Mouse (Mus musculus) testis, adult 2 months (tissue): ENCODE data around the gene Tpcn1. TPM values are rescaled to one million over a fixed set of nuclear protein-coding genes. Genes with fewer than 3 reads are reported as not detected.
A peak's percentile ranks its signal among the peaks of the same experiment; 100 is the strongest.

Experiments
- H3K27ac ChIP-seq: fragments of 200-500 bp; 2 replicates; pipeline ENCODE4 v1.5.1; 2012; ENCODE audit warnings: low read depth, low read length; ENCODE audit not compliant: control insufficient read depth, insufficient read depth
- H3K27me3 ChIP-seq: fragments of 200-500 bp; 2 replicates; pipeline ENCODE4 v1.6.1; 2012; ENCODE audit warnings: mild to moderate bottlenecking, low read length, moderate library complexity; ENCODE audit not compliant: control insufficient read depth, insufficient read depth
- H3K36me3 ChIP-seq: fragments of 200-500 bp; 2 replicates; pipeline ENCODE4 v1.6.1; 2012; ENCODE audit warnings: mild to moderate bottlenecking, low read length; ENCODE audit not compliant: control insufficient read depth, insufficient read depth
- H3K4me1 ChIP-seq: fragments of 200-500 bp; 2 replicates; pipeline ENCODE4 v1.6.1; 2012; ENCODE audit warnings: low read length; ENCODE audit not compliant: control insufficient read depth, insufficient read depth
- H3K4me3 ChIP-seq: fragments of 200-500 bp; 2 replicates; pipeline ENCODE4 v1.5.1; 2012; ENCODE audit warnings: low read depth, mild to moderate bottlenecking, low read length, moderate library complexity, mixed read lengths; ENCODE audit not compliant: control insufficient read depth
- CTCF ChIP-seq: fragments of 200-500 bp; IDR thresholded peaks from 2 replicates; pipeline ENCODE4 v1.5.1; 2012; ENCODE audit warnings: low read depth, mild to moderate bottlenecking, inconsistent platforms, low read length, moderate library complexity; ENCODE audit not compliant: control insufficient read depth, insufficient read depth, insufficient replicate concordance
- POLR2A ChIP-seq: fragments of 200-500 bp; IDR thresholded peaks from 2 replicates; pipeline ENCODE4 v1.6.1; 2012; ENCODE audit warnings: low read depth, mild to moderate bottlenecking, inconsistent platforms, low read length, moderate library complexity; ENCODE audit not compliant: control insufficient read depth
- polyA plus RNA-seq: library from polyadenylated mRNA; depleted of rRNA; stranded (reverse); fragments of >200 nt; gene quantifications from 2 replicates; pipeline ENCODE4 v1.2.3, GENCODE M21; 2012

Tpcn1 gene
- polyA plus RNA-seq, 1 experiment: 20.7 TPM

DNA sequence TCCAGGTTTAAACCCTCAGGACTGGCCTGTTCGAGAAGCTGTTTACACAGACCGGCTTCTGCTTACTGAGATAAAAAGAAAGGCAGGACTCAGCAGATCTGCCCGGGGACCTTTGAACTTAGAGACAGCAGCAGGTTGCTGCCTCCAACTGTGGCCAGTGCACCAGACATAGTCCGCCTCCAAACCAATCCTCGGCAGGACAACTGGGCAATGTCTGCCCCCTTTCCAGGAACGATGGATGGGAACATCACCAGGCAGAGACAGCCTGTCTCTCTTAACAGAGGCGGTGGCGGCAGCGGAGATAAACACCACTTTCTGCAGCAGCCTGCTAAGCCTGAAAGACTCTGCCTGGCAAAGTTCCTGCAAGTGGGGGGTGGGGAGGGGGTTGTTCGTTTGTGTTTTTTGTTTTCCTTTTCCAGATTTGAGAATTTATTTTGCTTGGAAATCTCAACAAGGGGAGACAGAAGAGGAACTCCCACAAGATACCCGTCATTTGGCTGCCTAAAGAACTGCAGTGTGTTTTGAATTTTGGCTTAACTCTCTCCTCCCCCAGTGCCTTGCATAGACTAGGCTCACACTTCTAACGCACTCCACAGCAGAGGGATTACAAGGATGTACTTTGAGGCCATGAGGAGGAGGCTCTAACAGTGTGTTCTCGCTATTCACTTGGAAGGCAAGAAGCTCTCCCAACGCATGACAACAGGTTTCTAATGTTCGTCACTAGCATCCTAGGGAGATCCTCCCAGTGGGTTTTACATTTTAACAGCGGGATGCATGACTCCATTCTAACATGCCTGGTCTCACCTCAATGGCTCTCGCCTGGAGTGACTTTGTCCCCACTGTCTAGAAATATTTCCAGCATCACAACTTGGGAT lies 1.5 kb downstream of the Tpcn1 start:
- Histone ChIP-seq H3K36me3 (no peaks in the 10 kb centered on the region), H3K4me1 (peaks cover 24% of the 10 kb centered on the region), H3K4me3 (no peak overlapping the region; the same call in 1 of the 2 replicates), H3K27ac (peak overlapping the region; percentile 5; the same call in 1 of the 2 replicates), H3K27me3 (no peaks in the 10 kb centered on the region)
- no peak for TF ChIP-seq POLR2A
- TF ChIP-seq CTCF: no peak

DNA sequence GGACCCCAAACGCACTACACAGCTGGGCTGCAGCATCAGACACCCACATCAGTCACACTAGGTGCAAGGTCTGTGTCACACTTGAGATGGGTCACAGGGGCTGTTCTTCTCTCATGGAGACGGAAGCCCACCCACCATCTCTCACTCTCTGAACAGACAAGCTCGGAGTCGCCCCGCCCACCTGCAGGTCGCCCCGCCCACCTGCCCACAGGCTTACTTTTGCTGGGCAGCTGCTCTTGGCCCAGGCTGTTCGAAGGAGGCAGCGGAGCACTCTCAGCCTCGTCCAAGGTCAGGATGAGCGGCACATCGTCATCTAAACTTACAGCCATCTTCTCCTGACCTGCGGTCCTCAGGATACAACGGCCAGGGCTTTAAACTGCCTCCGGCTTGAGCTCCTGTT lies 3.5 kb downstream of the Tpcn1 start:
- no peak overlapping the region for H3K4me3 ChIP-seq
- H3K27ac ChIP-seq: no peak overlapping the region
- TF ChIP-seq POLR2A (no peak), CTCF (no peak)
- peaks cover 20% of the 10 kb centered on the region for H3K4me1 ChIP-seq
- no peaks in the 10 kb centered on the region for H3K36me3 ChIP-seq
- H3K27me3 ChIP-seq: no peaks in the 10 kb centered on the region

GRCm38 (mm10) chr5:120583511-120583910 lies 5.0 kb downstream of the Tpcn1 start:
- TF ChIP-seq POLR2A (no peak), CTCF (no peak)
- no peak overlapping the region for H3K4me3 ChIP-seq
- H3K4me1 ChIP-seq: peaks cover 23% of the 10 kb centered on the region
- H3K27ac ChIP-seq: no peak overlapping the region
- H3K36me3 ChIP-seq: no peaks in the 10 kb centered on the region
- no peaks in the 10 kb centered on the region for H3K27me3 ChIP-seq

DNA sequence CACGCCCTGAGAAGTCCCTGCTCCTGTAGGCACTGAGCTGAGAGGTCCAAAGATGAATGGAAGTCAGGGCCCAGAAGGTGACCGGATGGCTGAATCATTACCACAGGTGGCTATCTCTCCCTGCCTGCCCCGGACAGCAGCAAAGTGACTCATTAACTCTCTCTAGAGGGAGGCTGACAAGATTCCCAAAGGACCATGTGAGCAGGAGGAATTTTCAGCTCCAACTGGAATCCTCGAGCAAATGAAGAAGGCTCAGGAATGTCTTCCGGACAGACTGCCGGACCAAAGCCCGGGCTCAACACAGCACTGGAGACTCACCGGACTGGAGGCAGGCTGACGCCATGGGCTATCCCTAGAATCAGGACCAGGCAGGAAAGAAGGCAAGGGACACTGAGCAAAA lies 6.5 kb downstream of the Tpcn1 start:
- Histone ChIP-seq H3K4me3 (no peak overlapping the region), H3K27me3 (no peaks in the 10 kb centered on the region), H3K36me3 (no peaks in the 10 kb centered on the region), H3K4me1 (peaks cover 13% of the 10 kb centered on the region), H3K27ac (no peak overlapping the region)
- TF ChIP-seq POLR2A: no peak
- TF ChIP-seq CTCF: no peak

DNA sequence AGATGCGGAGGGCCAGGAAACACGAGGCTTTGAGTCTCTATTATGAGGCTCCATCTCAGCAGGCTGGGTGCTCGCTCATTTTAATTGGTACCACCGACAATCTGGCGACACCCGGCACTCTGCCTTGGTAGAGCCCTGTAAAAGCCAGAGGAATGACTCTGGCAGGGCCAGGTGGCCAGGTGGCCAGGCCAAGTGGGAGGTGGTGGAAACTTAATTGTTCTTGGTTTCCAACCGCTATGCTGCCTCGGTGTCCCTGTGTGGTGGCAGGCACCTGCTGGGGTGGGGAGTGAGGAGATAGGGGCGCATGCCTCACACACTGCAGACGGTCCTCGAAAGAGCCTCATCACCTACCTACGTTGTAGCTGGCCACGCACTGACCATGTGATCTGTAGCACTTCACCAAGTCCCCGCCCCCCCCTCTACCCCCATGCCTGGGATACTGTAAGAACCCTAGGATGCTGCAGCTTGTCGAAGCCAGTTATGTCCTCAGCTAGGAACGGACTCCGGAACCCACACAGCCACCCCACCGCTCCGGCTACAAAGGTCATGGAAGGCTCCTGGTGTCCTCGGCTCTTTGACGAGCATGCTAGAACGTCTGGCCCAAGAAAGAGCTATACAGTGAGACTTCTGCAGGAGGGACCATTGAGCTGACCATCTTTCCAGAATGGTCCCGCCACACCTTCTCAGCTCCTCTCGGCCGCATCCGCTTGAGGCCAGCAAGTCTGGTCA lies 8.4 kb downstream of the Tpcn1 start:
- Histone ChIP-seq H3K4me1 (peaks cover 12% of the 10 kb centered on the region), H3K27ac (no peak overlapping the region), H3K36me3 (no peaks in the 10 kb centered on the region), H3K27me3 (no peaks in the 10 kb centered on the region), H3K4me3 (no peak overlapping the region)
- TF ChIP-seq CTCF: no peak
- TF ChIP-seq POLR2A: no peak

DNA sequence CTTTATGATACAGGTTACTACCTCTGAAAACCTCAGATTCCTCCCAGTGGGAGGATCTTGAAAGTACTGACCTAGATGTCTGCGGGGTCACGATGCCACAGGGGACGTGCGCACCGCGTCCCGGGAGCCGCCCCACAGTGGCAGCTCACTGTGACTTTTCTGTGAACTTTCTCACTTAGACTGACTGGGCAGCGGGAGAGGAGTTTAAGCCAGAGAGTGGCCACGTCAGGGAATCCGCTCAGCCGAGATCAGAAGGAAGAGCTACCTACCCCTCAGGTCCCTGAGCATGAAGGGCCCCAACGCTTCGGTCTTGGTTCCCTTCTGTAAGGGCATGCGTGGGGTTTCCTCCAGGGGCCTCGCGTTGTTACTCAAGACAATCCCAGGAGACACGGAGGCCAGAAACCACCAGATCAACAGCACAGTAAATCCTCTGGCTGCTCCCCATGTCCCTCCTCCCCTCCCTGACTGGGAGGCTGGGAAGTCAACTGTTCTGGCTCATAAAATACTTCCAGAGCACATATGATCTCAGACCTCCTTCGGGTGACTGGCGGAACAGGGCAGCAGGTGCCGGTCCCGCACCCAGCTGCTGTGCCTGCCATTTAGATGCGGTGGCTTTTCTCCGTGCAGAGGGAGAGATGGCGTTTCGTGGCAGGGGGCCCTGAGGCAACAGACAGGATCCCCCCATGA lies 9.1 kb downstream of the Tpcn1 start:
- Histone ChIP-seq H3K4me3 (no peak overlapping the region), H3K36me3 (no peaks in the 10 kb centered on the region), H3K4me1 (peaks cover 9% of the 10 kb centered on the region), H3K27ac (no peak overlapping the region), H3K27me3 (no peaks in the 10 kb centered on the region)
- TF ChIP-seq POLR2A (no peak), CTCF (no peak)
